Mouse (Mus musculus) limb, embryonic 14.5 days (tissue): ENCODE data around the gene Slc25a10. TPM values are rescaled to one million over a fixed set of nuclear protein-coding genes. Genes with fewer than 3 reads are reported as not detected.
A peak's percentile ranks its signal among the peaks of the same experiment; 100 is the strongest.

Experiments
- ATAC-seq: fragments of 200-750 bp; cut with Nextera tagmentation; 2 replicates; pipeline ENCODE4 v1.8.0; 2017; ENCODE audit warnings: low read depth, moderate number of reproducible peaks, moderate TSS enrichment; ENCODE audit not compliant: low FRiP score
- DNase-seq: peaks from one replicate; pipeline ENCODE4 v3.0.0-alpha.2; 2015; ENCODE audit warnings: low spot score
- H3K27ac ChIP-seq: fragments of 300-500 bp; sonication (generic); replicated peaks from 2 replicates; pipeline ENCODE4 v1.5.1; 2014; ENCODE audit warnings: low read depth, mild to moderate bottlenecking, low read length, moderate library complexity, mixed read lengths
- H3K27me3 ChIP-seq: fragments of 300-500 bp; sonication (generic); 2 replicates; pipeline ENCODE4 v1.6.1; 2014; ENCODE audit warnings: low read length, mixed read lengths; ENCODE audit not compliant: control insufficient read depth, insufficient read depth
- H3K36me3 ChIP-seq: fragments of 300-500 bp; sonication (generic); 2 replicates; pipeline ENCODE4 v1.6.1; 2014; ENCODE audit warnings: mild to moderate bottlenecking, low read length, moderate library complexity, mixed read lengths; ENCODE audit not compliant: control insufficient read depth, insufficient read depth
- H3K4me1 ChIP-seq: fragments of 300-500 bp; sonication (generic); 2 replicates; pipeline ENCODE4 v1.6.1; 2014; ENCODE audit warnings: antibody characterized with exemption, low read length, mixed read lengths; ENCODE audit not compliant: control insufficient read depth, insufficient read depth
- H3K4me2 ChIP-seq: fragments of 300-500 bp; sonication (generic); replicated peaks from 2 replicates; pipeline ENCODE4 v1.6.1; 2014; ENCODE audit warnings: low read depth, mild to moderate bottlenecking, low read length, moderate library complexity; ENCODE audit not compliant: severe bottlenecking
- H3K4me3 ChIP-seq: fragments of 300-500 bp; sonication (generic); replicated peaks from 2 replicates; pipeline ENCODE4 v1.5.1; 2014; ENCODE audit warnings: low read length
- H3K9ac ChIP-seq: fragments of 300-500 bp; sonication (generic); 2 replicates; pipeline ENCODE4 v1.6.1; 2014; ENCODE audit warnings: mild to moderate bottlenecking, low read depth, low read length, moderate library complexity; ENCODE audit not compliant: severe bottlenecking
- H3K9me3 ChIP-seq: fragments of 300-500 bp; sonication (generic); 2 replicates; pipeline ENCODE4 v1.6.1; 2016; ENCODE audit warnings: low read length; ENCODE audit not compliant: control insufficient read depth
- POLR2A ChIP-seq: fragments of 200-500 bp; IDR thresholded peaks from 2 replicates; pipeline ENCODE4 v1.8.0; 2012; ENCODE audit warnings: inconsistent platforms, mild to moderate bottlenecking, moderate library complexity, borderline replicate concordance; ENCODE audit not compliant: insufficient read depth, insufficient read length; ENCODE audit errors: extremely low read depth
- WGBS: fragments of 180-500 bp; shearing (Covaris S2); extraction: QIAGEN DNeasy Blood & Tissue Kit; methylation state at CpG from one replicate; pipeline ENCODE4 v1.1.7; 2014; 5-methylcytosine and 5-hydroxymethylcytosine counted together
- polyA plus RNA-seq, 2 experiments: library from polyadenylated mRNA; depleted of rRNA in 1 of 2; stranded (reverse) in 1 of 2; unstranded in 1 of 2; fragments of >200 nt; fragmentation: Nextera tagmentation in 1 of 2; extraction: Ambion mirVana in 1 of 2; gene quantifications; 2 replicates each; pipeline versions ENCODE4 v1.2.1 to v1.2.3; 2012 to 2014

Gene Slc25a10
- polyA plus RNA-seq, 2 experiments, result 44.1 to 54.4 TPM

DNA sequence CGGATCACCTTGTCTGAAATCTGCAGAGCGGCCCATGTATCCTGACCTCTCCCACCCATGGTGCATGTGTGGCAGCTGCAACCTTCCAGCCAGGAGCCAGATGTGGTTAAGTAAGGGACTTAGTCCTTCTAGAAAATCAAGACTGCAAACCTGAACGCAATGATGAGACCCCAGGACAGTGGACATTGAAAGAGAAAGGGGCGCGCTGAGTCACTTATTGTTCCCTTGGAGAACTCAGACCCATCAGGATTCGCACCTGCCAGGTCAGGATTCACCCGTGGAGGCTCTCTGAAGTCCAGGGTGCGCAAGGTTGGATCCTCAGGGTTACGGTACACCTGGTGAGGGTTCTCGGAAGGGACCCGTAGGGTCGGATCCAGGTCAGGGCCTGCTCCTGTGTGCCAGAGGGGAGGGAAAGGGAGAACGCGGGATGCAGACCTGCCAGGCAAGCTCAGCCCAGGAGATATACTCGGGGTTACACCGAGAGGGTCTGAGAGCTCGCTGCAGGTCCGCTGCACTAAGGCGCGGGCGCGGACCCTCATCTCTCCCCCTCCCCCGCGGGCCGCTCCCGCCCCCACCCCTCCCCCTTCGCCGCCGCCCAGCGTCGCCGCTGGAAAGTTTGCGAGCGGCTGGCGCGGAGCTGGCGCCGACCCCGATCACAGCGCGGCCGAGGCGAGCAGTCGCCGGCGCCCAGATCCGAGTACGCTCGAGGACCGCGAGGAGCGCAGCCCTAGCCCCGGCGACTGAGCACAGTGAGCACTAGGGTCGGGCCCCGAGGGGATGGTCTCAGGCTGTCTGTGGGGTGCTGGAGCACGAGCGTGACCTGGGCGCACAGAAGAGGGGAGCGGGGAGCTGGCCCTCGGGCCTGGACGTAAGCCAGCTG lies 38.7 kb downstream of the Slc25a10 start, which contains the start of gene Gcgr:
Gene Gcgr (plus strand): TSS at position 615 of the 880 bp plus-strand sequence.
- ATAC-seq, result peak; percentile 32; the same call in 1 of the 2 replicates
- WGBS, result 9% methylated on average over 34 of the region's 62 CpGs

DNA sequence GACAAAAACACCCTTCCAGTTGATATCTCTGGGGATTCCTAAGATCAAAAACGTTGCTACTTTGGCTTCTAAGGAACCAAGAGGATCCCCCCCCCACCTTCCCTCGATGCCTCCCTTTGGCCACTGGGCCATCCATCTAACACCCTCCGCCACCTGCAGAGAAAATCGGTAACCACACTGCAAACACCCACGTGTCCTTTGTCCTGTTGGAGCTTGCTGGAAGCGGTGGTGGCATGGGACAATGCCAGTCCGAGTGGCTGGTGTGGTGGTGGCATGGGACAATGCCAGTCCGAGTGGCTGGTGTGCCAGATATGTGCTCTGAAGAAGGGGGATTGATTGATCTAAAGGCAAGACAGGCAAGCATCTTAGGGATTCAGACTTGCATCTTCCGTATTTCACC lies 40.0 kb downstream of the Slc25a10 start:
- no peak for TF ChIP-seq POLR2A
- Histone ChIP-seq H3K9me3 (no peaks in the 10 kb centered on the region), H3K27ac (no peak overlapping the region), H3K4me2 (peak overlapping the region; percentile 91; the same call in 1 of the 2 replicates), H3K36me3 (no peaks in the 10 kb centered on the region), H3K4me1 (peaks cover 8% of the 10 kb centered on the region; the same call in 1 of the 2 replicates), H3K27me3 (peaks cover 42% of the 10 kb centered on the region), H3K4me3 (peak overlapping the region; percentile 49; the same call in 1 of the 2 replicates), H3K9ac (0 out of 2 replicates have a peak overlapping the region, but pooled peaks have one; percentile 68)
- DNase-seq (no peak), ATAC-seq (no peak)
- WGBS, result 29% methylated on average over 9 of the region's 9 CpGs

More for the DNA sequence above, 38.7 kb downstream of the Slc25a10 start, which contains the start of gene Gcgr:
- DNase-seq, result no peak
- no peak within 1 kb of the TSS for H3K27ac ChIP-seq
- no peak for TF ChIP-seq POLR2A
- H3K27me3 ChIP-seq, result peaks cover 42% of the 10 kb centered on the region
- no peaks in the 10 kb centered on the region for H3K9me3 ChIP-seq
- H3K4me1 ChIP-seq, result peaks cover 8% of the 10 kb centered on the region; the same call in 1 of the 2 replicates
- peak within 1 kb of the TSS; percentile 68 for H3K9ac ChIP-seq
- H3K4me2 ChIP-seq, result peak within 1 kb of the TSS; percentile 91
- H3K36me3 ChIP-seq, result no peaks in the 10 kb centered on the region
- peak within 1 kb of the TSS; percentile 49 for H3K4me3 ChIP-seq

DNA sequence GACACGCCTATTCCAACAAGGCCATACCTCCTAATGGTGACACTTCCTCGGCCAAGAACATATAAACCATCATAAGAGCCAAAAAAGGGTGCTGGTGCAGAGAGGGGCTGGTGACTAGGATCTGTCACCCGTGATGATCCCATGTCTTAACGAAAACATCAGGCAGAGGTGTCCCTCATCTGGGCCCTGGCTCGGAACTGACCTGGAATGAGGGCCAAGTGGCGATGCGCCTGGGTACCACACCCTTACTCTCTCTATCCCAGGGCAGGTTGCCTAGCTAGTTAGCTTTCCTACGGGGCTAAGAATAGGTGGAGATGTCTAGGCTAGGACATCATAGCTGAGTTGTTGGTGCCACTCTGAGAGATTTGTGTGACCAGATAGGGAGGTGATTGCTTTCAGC lies 42.5 kb downstream of the Slc25a10 start:
- no peak for TF ChIP-seq POLR2A
- Histone ChIP-seq H3K9me3 (no peaks in the 10 kb centered on the region), H3K9ac (no peak overlapping the region), H3K27ac (no peak overlapping the region), H3K27me3 (peaks cover 33% of the 10 kb centered on the region), H3K36me3 (no peaks in the 10 kb centered on the region), H3K4me3 (no peak overlapping the region), H3K4me1 (peaks cover 17% of the 10 kb centered on the region), H3K4me2 (no peak overlapping the region)
- DNase-seq (no peak), ATAC-seq (no peak)
- WGBS, result 78% methylated on average over 8 of the region's 8 CpGs

DNA sequence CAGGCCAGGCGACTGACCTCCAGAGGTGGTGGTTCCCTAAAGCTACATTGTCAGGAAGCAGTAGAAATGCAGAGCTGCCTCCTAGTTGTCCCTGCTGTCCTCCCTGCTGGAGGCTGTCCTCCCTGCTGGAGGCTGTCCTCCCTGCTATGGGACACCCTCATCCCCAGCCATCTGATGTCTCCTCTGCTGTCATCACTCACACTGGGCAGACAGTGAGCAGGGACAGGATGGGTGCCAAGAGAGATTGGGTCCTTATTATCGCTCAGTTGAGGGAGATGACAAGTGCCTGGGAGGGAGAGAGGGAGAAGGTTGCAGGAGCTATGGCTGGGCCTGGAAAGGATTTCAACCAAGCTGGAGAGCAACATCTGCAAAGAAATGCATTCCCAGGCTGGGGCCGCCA lies 43.5 kb downstream of the Slc25a10 start:
- Histone ChIP-seq H3K4me2 (no peak overlapping the region), H3K9me3 (no peaks in the 10 kb centered on the region), H3K36me3 (no peaks in the 10 kb centered on the region), H3K9ac (no peak overlapping the region), H3K27ac (no peak overlapping the region), H3K4me3 (no peak overlapping the region), H3K4me1 (peaks cover 24% of the 10 kb centered on the region), H3K27me3 (peaks cover 23% of the 10 kb centered on the region)
- TF ChIP-seq POLR2A, result no peak
- DNase-seq (no peak), ATAC-seq (no peak)
- 85% methylated on average over 3 of the region's 3 CpGs for WGBS

DNA sequence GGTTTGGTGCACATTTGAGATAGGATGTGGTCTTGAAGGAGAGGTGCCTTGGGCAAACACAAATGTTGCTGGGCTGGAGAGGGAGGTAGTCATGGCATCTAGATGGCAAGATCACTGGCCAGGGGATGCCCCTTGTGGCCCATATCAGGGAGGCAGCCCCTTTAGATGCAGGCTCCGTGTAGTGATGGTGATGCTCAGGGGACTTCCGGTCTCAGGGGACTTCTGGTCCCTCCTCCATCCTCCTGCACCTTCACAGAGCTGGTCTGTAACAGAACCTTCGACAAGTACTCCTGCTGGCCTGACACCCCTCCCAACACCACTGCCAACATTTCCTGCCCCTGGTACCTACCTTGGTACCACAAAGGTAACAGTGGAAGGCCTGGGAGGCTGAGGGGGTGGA lies 44.2 kb downstream of the Slc25a10 start:
- ATAC-seq (no peak), DNase-seq (no peak)
- WGBS, result 69% methylated on average over 3 of the region's 3 CpGs
- Histone ChIP-seq H3K27ac (no peak overlapping the region), H3K27me3 (peaks cover 17% of the 10 kb centered on the region), H3K4me1 (peaks cover 21% of the 10 kb centered on the region), H3K9ac (no peak overlapping the region), H3K4me3 (no peak overlapping the region), H3K36me3 (no peaks in the 10 kb centered on the region), H3K4me2 (no peak overlapping the region), H3K9me3 (no peaks in the 10 kb centered on the region)
- no peak for TF ChIP-seq POLR2A
